19 mouse cellular contexts compared by ENCODE assay signal in genomic region chr6:49332060-49332370, GRCm38 (mm10). TPM values are rescaled to one million over a fixed set of nuclear protein-coding genes. Genes with fewer than 3 reads are reported as not detected.
A peak's percentile ranks its signal among the peaks of the same experiment; 100 is the strongest.
DNase-seq lines count a peak whose midpoint lies in the region; ATAC-seq lines count a peak whose summit lies in the region.
"Had no signal": no experiment of that assay in that cellular context is flagged by ENCODE, and none has a peak within 500 bp of the region (broad histone marks: within the 10 kb centered on the region; RNA-seq: fewer than 3 reads in every experiment).

No protein-coding gene starts in this region.

- 0 out of 2 replicates have a peak overlapping the region, but pooled peaks have one; percentile 9 for H3K4me2 ChIP-seq in intestine, embryonic 15.5 days (replicated peaks)
- no peak overlapping the region for H3K4me2 ChIP-seq in intestine, embryonic 16.5 days (ENCODE audit: low read depth, low read length)
- 0 out of 2 replicates have a peak overlapping the region, but pooled peaks have one; percentile 5 for H3K4me2 ChIP-seq in stomach, embryonic 15.5 days
- H3K4me2 ChIP-seq: embryonic facial prominence, embryonic 15.5 days; hindbrain, embryonic 12.5 days; liver, embryonic 15.5 days had no signal

- DNase-seq in adrenal gland, adult 2 months: peak; percentile 27
- DNase-seq in adrenal gland, postnatal 4 days (ENCODE audit: low spot score in 2 of 2): no peak
- peak; percentile 32 for DNase-seq in lung, postnatal 36 days
- no peak for DNase-seq in lung, postnatal 25 days (ENCODE audit: low spot score)
- no peak for DNase-seq in hindbrain, embryonic 10.5 days (ENCODE audit: low spot score)
- DNase-seq: cerebellum, adult 9-10 months; embryo, embryonic 11 days; gastrocnemius, postnatal 10 days; right cerebral cortex, postnatal 25 days had no signal

- H3K27me3 ChIP-seq in intestine, embryonic 15.5 days (replicated peaks): no peaks in the 10 kb centered on the region
- no peaks in the 10 kb centered on the region for H3K27me3 ChIP-seq in intestine, embryonic 16.5 days (replicated peaks; ENCODE audit: control insufficient read depth, insufficient read depth, low read length)
- H3K27me3 ChIP-seq in stomach, embryonic 15.5 days (replicated peaks): no peaks in the 10 kb centered on the region
- H3K27me3 ChIP-seq in hindbrain, embryonic 10.5 days (ENCODE audit: insufficient read depth, poor library complexity, severe bottlenecking): no peaks in the 10 kb centered on the region
- H3K27me3 ChIP-seq: embryonic facial prominence, embryonic 15.5 days; hindbrain, embryonic 12.5 days; liver, embryonic 15.5 days had no signal

- WGBS in intestine, embryonic 15.5 days: 55% methylated on average over 13 of the region's 13 CpGs
- WGBS in intestine, embryonic 16.5 days: 60% methylated on average over 13 of the region's 13 CpGs
- 58% methylated on average over 13 of the region's 13 CpGs for WGBS in stomach, embryonic 15.5 days
- WGBS in hindbrain, embryonic 10.5 days: 77% methylated on average over 13 of the region's 13 CpGs

- no peak overlapping the region for H3K9ac ChIP-seq in intestine, embryonic 15.5 days
- H3K9ac ChIP-seq in intestine, embryonic 16.5 days (ENCODE audit: low read depth, low read length): no peak overlapping the region
- no peak overlapping the region for H3K9ac ChIP-seq in stomach, embryonic 15.5 days
- H3K9ac ChIP-seq: embryonic facial prominence, embryonic 15.5 days; hindbrain, embryonic 12.5 days; liver, embryonic 15.5 days had no signal

- ATAC-seq in intestine, embryonic 15.5 days: no peak
- no peak for ATAC-seq in intestine, embryonic 16.5 days
- ATAC-seq in stomach, embryonic 15.5 days (ENCODE audit: insufficient read depth, low FRiP score, low read depth): peak; percentile 39; the same call in 1 of the 2 replicates
- ATAC-seq: inflammation-experienced regulatory T-cells, adult 6 months had no signal

- no peaks in the 10 kb centered on the region for H3K9me3 ChIP-seq in intestine, embryonic 15.5 days
- no peaks in the 10 kb centered on the region for H3K9me3 ChIP-seq in intestine, embryonic 16.5 days (ENCODE audit: control insufficient read depth, low read length)
- H3K9me3 ChIP-seq in stomach, embryonic 15.5 days: no peaks in the 10 kb centered on the region
- no peaks in the 10 kb centered on the region for H3K9me3 ChIP-seq in hindbrain, embryonic 10.5 days
- H3K9me3 ChIP-seq: embryonic facial prominence, embryonic 15.5 days; forebrain, embryonic 10.5 days; hindbrain, embryonic 12.5 days; limb, embryonic 10.5 days; liver, embryonic 15.5 days had no signal

- no peak overlapping the region for H3K27ac ChIP-seq in intestine, embryonic 15.5 days
- no peak overlapping the region for H3K27ac ChIP-seq in intestine, embryonic 16.5 days (ENCODE audit: low read length)
- H3K27ac ChIP-seq in stomach, embryonic 15.5 days: no peak overlapping the region
- H3K27ac ChIP-seq in hindbrain, embryonic 10.5 days: no peak overlapping the region
- H3K27ac ChIP-seq: embryonic facial prominence, embryonic 15.5 days; forebrain, embryonic 10.5 days; hindbrain, embryonic 12.5 days; limb, embryonic 10.5 days had no signal

- H3K4me3 ChIP-seq in intestine, embryonic 15.5 days (replicated peaks): no peak overlapping the region
- no peak overlapping the region for H3K4me3 ChIP-seq in intestine, embryonic 16.5 days (ENCODE audit: low read length)
- H3K4me3 ChIP-seq in stomach, embryonic 15.5 days (replicated peaks): no peak overlapping the region
- no peak overlapping the region for H3K4me3 ChIP-seq in hindbrain, embryonic 10.5 days
- H3K4me3 ChIP-seq: embryonic facial prominence, embryonic 15.5 days; forebrain, embryonic 10.5 days; hindbrain, embryonic 12.5 days; limb, embryonic 10.5 days; liver, embryonic 15.5 days had no signal

- no peaks in the 10 kb centered on the region for H3K4me1 ChIP-seq in intestine, embryonic 15.5 days (replicated peaks)
- no peaks in the 10 kb centered on the region for H3K4me1 ChIP-seq in intestine, embryonic 16.5 days (ENCODE audit: control insufficient read depth, insufficient read depth, low read length)
- no peaks in the 10 kb centered on the region for H3K4me1 ChIP-seq in stomach, embryonic 15.5 days
- H3K4me1 ChIP-seq in hindbrain, embryonic 10.5 days (replicated peaks): 0 out of 2 replicates have a peak, but pooled peaks cover 3% of the 10 kb centered on the region
- H3K4me1 ChIP-seq: embryonic facial prominence, embryonic 15.5 days; hindbrain, embryonic 12.5 days; liver, embryonic 15.5 days had no signal

- H3K36me3 ChIP-seq in intestine, embryonic 15.5 days: no peaks in the 10 kb centered on the region
- no peaks in the 10 kb centered on the region for H3K36me3 ChIP-seq in intestine, embryonic 16.5 days (ENCODE audit: control insufficient read depth, insufficient read depth, low read length)
- no peaks in the 10 kb centered on the region for H3K36me3 ChIP-seq in stomach, embryonic 15.5 days
- no peaks in the 10 kb centered on the region for H3K36me3 ChIP-seq in hindbrain, embryonic 10.5 days
- H3K36me3 ChIP-seq: forebrain, embryonic 10.5 days; hindbrain, embryonic 12.5 days; limb, embryonic 10.5 days; liver, embryonic 15.5 days had no signal

RNA-seq across cellular contexts. Expression of gene Ccdc126, which starts 12.9 kb away (rescaled TPM):
- total RNA-seq in adrenal gland, adult 2 months (2021): 10 to 100 TPM; 12.9 to 18.8 TPM
- 3.1 and 3.4 TPM in 2 replicates for polyA plus RNA-seq in adrenal gland, adult 2 months (2012; rRNA removed)
- 10 to 100 TPM in 1 of 2 experiments, 1 to 10 TPM in 1; 9.2 to 10.2 TPM for total RNA-seq in adrenal gland, postnatal 4 days (2021)
- 10.0 and 11.9 TPM in 2 replicates for polyA plus RNA-seq in intestine, embryonic 15.5 days (2015; fragmentation: Nextera tagmentation; extraction: Ambion mirVana)
- polyA plus RNA-seq in intestine, embryonic 16.5 days (2015; fragmentation: Nextera tagmentation; extraction: Ambion mirVana): 10.4 and 10.9 TPM in 2 replicates
- polyA plus RNA-seq in stomach, embryonic 15.5 days (2015; fragmentation: Nextera tagmentation; extraction: Ambion mirVana): 12.4 and 13.1 TPM in 2 replicates
- 4.7 and 6.6 TPM in 2 replicates for polyA plus RNA-seq in hindbrain, embryonic 10.5 days (2016; fragmentation: Nextera tagmentation; extraction: Ambion mirVana)

RNA-seq across cellular contexts. Expression of gene Fam221a, which starts 35.5 kb away (rescaled TPM):
- 1 to 10 TPM in 1 of 2 experiments, under 1 TPM in 1; 0.69 to 2.6 TPM for total RNA-seq in adrenal gland, adult 2 months (2021)
- polyA plus RNA-seq in adrenal gland, adult 2 months (2012; rRNA removed): 1.7 and 1.8 TPM in 2 replicates
- 1 to 10 TPM; 7.1 to 7.5 TPM for total RNA-seq in adrenal gland, postnatal 4 days (2021)
- 4.7 and 6.6 TPM in 2 replicates for polyA plus RNA-seq in intestine, embryonic 15.5 days (2015; fragmentation: Nextera tagmentation; extraction: Ambion mirVana)
- polyA plus RNA-seq in intestine, embryonic 16.5 days (2015; fragmentation: Nextera tagmentation; extraction: Ambion mirVana): 4.8 and 6.6 TPM in 2 replicates
- polyA plus RNA-seq in stomach, embryonic 15.5 days (2015; fragmentation: Nextera tagmentation; extraction: Ambion mirVana): 7.8 TPM in 2 replicates
- polyA plus RNA-seq in hindbrain, embryonic 10.5 days (2016; fragmentation: Nextera tagmentation; extraction: Ambion mirVana): 5.2 and 6.4 TPM in 2 replicates
- total RNA-seq: MEL had no signal

Comparison
In these comparisons a context has a peak if more than half of its experiments do, and no peak if none do; other contexts are left out.
1. DNase-seq: peak in adrenal gland, adult 2 months (single experiment) and lung, postnatal 36 days (single experiment); none in adrenal gland, postnatal 4 days (0 of 2), lung, postnatal 25 days (single experiment) and hindbrain, embryonic 10.5 days (single experiment).